Mouse (Mus musculus): ENCODE data around the gene Parp11. TPM values are rescaled to one million over a fixed set of nuclear protein-coding genes. Genes with fewer than 3 reads are reported as not detected.

The Parp11 gene
- total and polyA plus RNA-seq, 2 experiments from 2014 or later = 39.6 to 43.0 TPM

GRCm38 (mm10) chr6:127529451-127529850 lies 82.8 kb downstream of the Parp11 start:
- Histone ChIP-seq H3K27ac (no peak overlapping the region), H3K9me3 (ENCODE audit: low read length) (no peaks in the 10 kb centered on the region), H3K4me2 (ENCODE audit: low read depth, low read length) (no peak overlapping the region), H3K4me3 (ENCODE audit: low read length) (no peak overlapping the region), H3K36me3 (ENCODE audit: insufficient read depth, low read length) (no peaks in the 10 kb centered on the region), H3K9ac (replicated peaks; ENCODE audit: low read length) (no peak overlapping the region), H3K4me1 (ENCODE audit: insufficient read depth, low read length) (no peaks in the 10 kb centered on the region; the same call in 1 of the 2 replicates), H3K27me3 (ENCODE audit: insufficient read depth, low read length) (no peaks in the 10 kb centered on the region)
- ATAC-seq = peak; percentile 51; the same call in 1 of the 2 replicates
- WGBS = 62% methylated on average over 2 of the region's 2 CpGs
- no peak for TF ChIP-seq CTCF (IDR thresholded peaks at IDR 0.05; ENCODE audit: low read depth)
- peak; percentile 87 for DNase-seq (ENCODE audit: low spot score)

- Histone ChIP-seq H3K36me3 (ENCODE audit: insufficient read depth, low read length) (no peaks in the 10 kb centered on the region), H3K9ac (replicated peaks; ENCODE audit: low read length) (no peak overlapping the region), H3K27me3 (ENCODE audit: insufficient read depth, low read length) (no peaks in the 10 kb centered on the region), H3K4me3 (ENCODE audit: low read length) (no peak overlapping the region), H3K27ac (no peak overlapping the region), H3K4me1 (ENCODE audit: insufficient read depth, low read length) (no peaks in the 10 kb centered on the region; the same call in 1 of the 2 replicates), H3K4me2 (ENCODE audit: low read depth, low read length) (no peak overlapping the region), H3K9me3 (ENCODE audit: low read length) (no peaks in the 10 kb centered on the region)
- no peak for TF ChIP-seq CTCF (IDR thresholded peaks at IDR 0.05; ENCODE audit: low read depth)
- no peak for ATAC-seq
- 66% methylated on average over 3 of the region's 3 CpGs for WGBS
- no peak for DNase-seq (ENCODE audit: low spot score)
Observed at GRCm38 (mm10) chr6:127530206-127530605, 83.6 kb downstream of the Parp11 start.

- ATAC-seq = no peak
- WGBS = 59% methylated on average over 3 of the region's 3 CpGs
- H3K4me3 ChIP-seq (ENCODE audit: low read length) = no peak overlapping the region
- no peak for TF ChIP-seq CTCF (IDR thresholded peaks at IDR 0.05; ENCODE audit: low read depth)
- no peak overlapping the region for H3K4me2 ChIP-seq (ENCODE audit: low read depth, low read length)
- H3K9me3 ChIP-seq (ENCODE audit: low read length) = no peaks in the 10 kb centered on the region
- H3K4me1 ChIP-seq (ENCODE audit: insufficient read depth, low read length) = no peaks in the 10 kb centered on the region; the same call in 1 of the 2 replicates
- no peak overlapping the region for H3K9ac ChIP-seq (replicated peaks; ENCODE audit: low read length)
- DNase-seq (ENCODE audit: low spot score) = no peak
- no peaks in the 10 kb centered on the region for H3K27me3 ChIP-seq (ENCODE audit: insufficient read depth, low read length)
- no peaks in the 10 kb centered on the region for H3K36me3 ChIP-seq (ENCODE audit: insufficient read depth, low read length)
- no peak overlapping the region for H3K27ac ChIP-seq
Observed at GRCm38 (mm10) chr6:127531412-127532205, 85.0 kb downstream of the Parp11 start.

- 89% methylated on average over 5 of the region's 5 CpGs for WGBS
- no peaks in the 10 kb centered on the region; the same call in 1 of the 2 replicates for H3K4me1 ChIP-seq (ENCODE audit: insufficient read depth, low read length)
- H3K9ac ChIP-seq (replicated peaks; ENCODE audit: low read length) = no peak overlapping the region
- H3K27ac ChIP-seq = no peak overlapping the region
- DNase-seq (ENCODE audit: low spot score) (no peak), ATAC-seq (no peak)
- H3K4me2 ChIP-seq (ENCODE audit: low read depth, low read length) = no peak overlapping the region
- no peak for TF ChIP-seq CTCF (IDR thresholded peaks at IDR 0.05; ENCODE audit: low read depth)
- no peak overlapping the region for H3K4me3 ChIP-seq (ENCODE audit: low read length)
- H3K9me3 ChIP-seq (ENCODE audit: low read length) = no peaks in the 10 kb centered on the region
- no peaks in the 10 kb centered on the region for H3K27me3 ChIP-seq (ENCODE audit: insufficient read depth, low read length)
- H3K36me3 ChIP-seq (ENCODE audit: insufficient read depth, low read length) = no peaks in the 10 kb centered on the region
Observed at GRCm38 (mm10) chr6:127532304-127532703, 85.7 kb downstream of the Parp11 start.

GRCm38 (mm10) chr6:127533766-127534165 lies 87.1 kb downstream of the Parp11 start:
- ATAC-seq (no peak), DNase-seq (ENCODE audit: low spot score) (no peak)
- WGBS = 88% methylated on average over 5 of the region's 5 CpGs
- no peaks in the 10 kb centered on the region; the same call in 1 of the 2 replicates for H3K4me1 ChIP-seq (ENCODE audit: insufficient read depth, low read length)
- H3K9ac ChIP-seq (replicated peaks; ENCODE audit: low read length) = no peak overlapping the region
- H3K9me3 ChIP-seq (ENCODE audit: low read length) = no peaks in the 10 kb centered on the region
- no peaks in the 10 kb centered on the region for H3K36me3 ChIP-seq (ENCODE audit: insufficient read depth, low read length)
- no peaks in the 10 kb centered on the region for H3K27me3 ChIP-seq (ENCODE audit: insufficient read depth, low read length)
- no peak overlapping the region for H3K4me3 ChIP-seq (ENCODE audit: low read length)
- TF ChIP-seq CTCF (IDR thresholded peaks at IDR 0.05; ENCODE audit: low read depth) = no peak
- no peak overlapping the region for H3K4me2 ChIP-seq (ENCODE audit: low read depth, low read length)
- H3K27ac ChIP-seq = no peak overlapping the region

GRCm38 (mm10) chr6:127537035-127537434 lies 90.4 kb downstream of the Parp11 start:
- no peak overlapping the region for H3K27ac ChIP-seq
- ATAC-seq (no peak), DNase-seq (ENCODE audit: low spot score) (no peak)
- TF ChIP-seq CTCF (IDR thresholded peaks at IDR 0.05; ENCODE audit: low read depth) = no peak
- H3K4me1 ChIP-seq (ENCODE audit: insufficient read depth, low read length) = no peaks in the 10 kb centered on the region
- H3K27me3 ChIP-seq (ENCODE audit: insufficient read depth, low read length) = no peaks in the 10 kb centered on the region; the same call in 1 of the 2 replicates
- no peaks in the 10 kb centered on the region for H3K9me3 ChIP-seq (ENCODE audit: low read length)
- H3K4me3 ChIP-seq (ENCODE audit: low read length) = no peak overlapping the region
- H3K36me3 ChIP-seq (ENCODE audit: insufficient read depth, low read length) = no peaks in the 10 kb centered on the region
- WGBS = 78% methylated on average over 7 of the region's 7 CpGs
- H3K9ac ChIP-seq (replicated peaks; ENCODE audit: low read length) = no peak overlapping the region
- no peak overlapping the region for H3K4me2 ChIP-seq (ENCODE audit: low read depth, low read length)

- ATAC-seq (no peak), DNase-seq (ENCODE audit: low spot score) (no peak)
- WGBS = 70% methylated on average over 2 of the region's 2 CpGs
Observed at GRCm38 (mm10) chr6:127538118-127538517, 91.5 kb downstream of the Parp11 start.

More at GRCm38 (mm10) chr6:127538118-127538517, 91.5 kb downstream of the Parp11 start:
- H3K9ac ChIP-seq (replicated peaks; ENCODE audit: low read length) = no peak overlapping the region
- no peak overlapping the region for H3K27ac ChIP-seq
- no peak overlapping the region for H3K4me3 ChIP-seq (ENCODE audit: low read length)
- H3K9me3 ChIP-seq (ENCODE audit: low read length) = no peaks in the 10 kb centered on the region
- no peaks in the 10 kb centered on the region for H3K4me1 ChIP-seq (ENCODE audit: insufficient read depth, low read length)
- no peak overlapping the region for H3K4me2 ChIP-seq (ENCODE audit: low read depth, low read length)
- H3K36me3 ChIP-seq (ENCODE audit: insufficient read depth, low read length) = no peaks in the 10 kb centered on the region
- no peak for TF ChIP-seq CTCF (IDR thresholded peaks at IDR 0.05; ENCODE audit: low read depth)
- H3K27me3 ChIP-seq (ENCODE audit: insufficient read depth, low read length) = no peaks in the 10 kb centered on the region; the same call in 1 of the 2 replicates
